Mouse (Mus musculus): Measurements from ENCODE around the gene Diexf.

The Diexf gene

DNA sequence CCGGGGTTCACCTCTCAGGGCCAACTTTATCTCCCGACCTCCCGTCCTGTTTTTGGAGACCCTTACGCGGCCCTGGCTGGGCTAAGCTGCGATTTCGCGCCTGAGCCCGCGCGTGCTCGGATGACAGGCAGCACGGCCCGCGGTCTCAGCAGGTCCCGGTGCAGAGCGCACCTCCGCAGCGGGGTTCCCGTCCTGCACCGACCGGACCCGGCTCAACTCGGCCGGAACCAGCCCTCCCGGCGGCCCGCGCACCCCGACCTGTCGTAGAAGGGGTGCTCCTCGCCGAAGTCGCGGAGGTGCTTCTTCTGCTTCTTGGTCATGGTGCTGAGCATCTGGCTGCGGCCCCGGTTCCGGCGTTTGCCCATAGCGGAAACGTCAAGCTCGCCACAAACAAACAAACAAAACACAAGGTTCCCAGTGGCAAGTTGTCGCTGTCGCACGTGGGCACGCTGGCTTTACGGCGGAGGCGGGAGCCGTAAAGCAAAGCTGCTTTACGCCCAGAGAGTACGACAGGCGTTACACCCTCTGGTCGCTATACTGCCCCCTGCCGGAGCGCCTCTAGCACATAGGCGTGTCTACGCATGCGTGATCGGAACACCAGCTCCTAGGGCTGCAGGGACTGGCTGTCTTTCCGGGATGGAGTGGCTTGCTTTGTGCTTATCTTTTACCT is at the start of gene Diexf:
Diexf (minus strand) TSS at position 487 of the 670 bp plus-strand sequence.
- peak; percentile 99 for DNase-seq (ENCODE audit: low read depth, low spot score)

DNA sequence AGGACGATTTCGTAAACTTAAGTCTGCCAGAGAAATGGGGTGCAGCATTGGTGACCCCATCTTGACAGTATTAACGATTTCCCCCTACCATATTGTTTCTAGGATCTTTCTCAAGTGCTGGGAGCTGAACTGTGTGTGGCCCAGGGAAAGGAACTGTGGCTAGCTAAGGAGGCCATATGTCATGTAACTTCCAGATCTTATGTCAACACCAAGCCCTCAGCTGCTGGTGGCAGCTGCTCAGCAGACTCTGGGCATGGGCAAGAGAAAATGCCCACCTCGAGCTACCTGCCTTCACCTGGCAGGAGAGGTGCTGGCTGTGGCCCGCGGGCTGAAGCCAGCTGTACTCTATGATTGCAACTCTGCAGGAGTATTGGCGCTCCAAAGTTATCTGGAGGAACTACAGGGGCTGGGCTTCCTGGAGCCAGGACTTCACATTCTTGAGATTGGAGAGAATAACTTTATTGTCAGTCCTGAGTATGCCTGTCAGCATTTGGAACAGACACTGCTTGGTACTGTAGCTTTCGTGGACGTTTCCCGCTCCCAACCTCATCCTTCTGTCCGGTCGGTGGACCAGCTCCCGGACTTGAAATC is 44.2 kb upstream of the Diexf start:
- peak; percentile 29 for DNase-seq (ENCODE audit: low read depth, low spot score)

DNA sequence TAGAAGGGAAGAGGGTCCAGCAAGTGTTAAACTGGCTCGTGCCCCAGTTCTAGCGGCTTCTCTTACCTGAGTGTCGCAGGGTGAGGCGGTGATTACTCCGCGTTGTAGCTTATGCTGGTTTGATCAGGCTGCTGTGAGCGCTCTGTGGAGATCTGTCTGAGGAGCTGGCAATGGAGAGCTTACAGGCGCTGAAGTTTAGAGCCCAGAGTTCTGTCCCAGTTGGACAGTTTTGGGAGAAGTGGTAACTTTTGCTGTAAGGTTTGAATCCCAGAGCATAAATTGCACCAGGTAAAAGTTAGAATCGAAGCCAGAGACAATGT is 43.7 kb upstream of the Diexf start:
- DNase-seq (ENCODE audit: low read depth, low spot score) = no peak

DNA sequence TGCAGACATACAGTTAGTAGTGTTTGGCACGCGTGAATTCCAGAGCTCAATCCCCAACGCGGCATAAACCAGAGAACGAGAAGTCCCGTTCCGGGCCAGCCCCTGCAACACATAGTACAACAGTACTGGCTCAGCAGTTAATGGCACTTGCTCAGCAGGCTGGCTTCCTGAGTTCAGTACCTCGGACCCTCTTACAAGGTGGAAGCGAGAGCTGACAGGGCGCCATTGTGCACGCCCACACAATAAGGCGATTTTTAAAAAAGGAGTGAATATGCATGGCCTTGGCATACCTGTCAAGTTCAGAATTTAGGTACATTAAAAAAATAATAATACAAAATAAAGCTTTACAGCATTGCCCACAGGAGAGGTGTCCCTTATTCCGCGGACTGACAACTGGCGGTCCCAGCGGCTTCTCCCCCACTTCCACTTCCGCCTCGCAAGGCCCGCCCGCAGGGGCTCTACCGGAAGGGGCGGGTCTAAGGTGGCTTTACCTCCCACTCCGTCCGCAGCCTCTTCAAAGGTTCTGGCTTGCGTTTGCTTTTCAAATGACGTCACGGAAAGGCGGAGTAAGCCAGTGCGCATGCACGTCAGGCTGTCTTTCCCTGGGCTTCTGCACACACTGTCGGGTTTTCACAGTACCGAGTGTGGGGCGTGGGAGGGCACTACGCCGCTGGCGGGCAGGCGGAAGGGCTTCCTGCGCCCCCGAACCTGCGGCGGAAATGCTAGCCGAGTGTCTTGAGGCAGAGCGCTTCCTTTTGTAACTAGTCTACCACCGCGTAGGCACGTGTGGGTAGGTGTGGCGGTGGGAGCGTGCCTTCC is 43.1 kb upstream of the Diexf start:
- peak; percentile 99 for DNase-seq (ENCODE audit: low read depth, low spot score)

DNA sequence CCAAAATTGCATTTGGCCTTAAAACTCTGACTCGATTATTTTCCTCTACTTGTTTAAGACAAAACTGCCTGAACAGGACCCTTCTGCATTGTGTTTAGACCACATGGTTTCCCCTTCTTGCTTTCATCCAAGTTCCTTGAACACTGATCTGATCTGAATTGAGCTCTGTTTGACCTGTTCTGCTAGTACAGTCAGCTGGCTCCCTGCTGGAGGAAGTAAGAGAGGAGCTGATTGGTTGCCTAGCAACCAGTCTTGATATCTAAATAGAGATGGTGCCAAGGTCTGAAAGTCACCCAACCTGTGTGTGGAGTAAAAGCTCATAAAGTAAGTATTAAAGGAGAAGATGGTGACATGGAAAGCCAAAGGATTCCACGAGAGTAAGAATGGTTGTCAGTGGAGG is 39.8 kb upstream of the Diexf start:
- no peak for DNase-seq (ENCODE audit: low read depth, low spot score)

DNA sequence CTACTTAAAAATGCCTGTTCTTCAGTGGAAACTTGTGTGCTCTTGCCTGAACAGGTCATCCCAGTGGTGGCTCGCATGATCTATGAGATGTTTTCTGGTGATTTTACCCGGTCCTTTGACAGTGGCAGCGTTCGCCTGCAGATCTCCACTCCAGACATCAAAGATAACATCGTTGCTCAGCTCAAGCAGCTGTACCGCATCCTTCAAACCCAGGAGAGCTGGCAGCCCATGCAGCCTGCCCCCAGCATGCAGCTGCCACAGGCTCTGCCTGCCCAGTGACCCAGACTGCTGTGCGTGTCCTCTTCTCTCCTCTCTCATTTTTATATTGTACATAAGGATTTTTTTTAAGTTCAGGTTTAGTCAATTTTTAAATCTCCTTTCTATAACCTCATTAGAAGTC is 39.2 kb upstream of the Diexf start:
- no peak for DNase-seq (ENCODE audit: low read depth, low spot score)

DNA sequence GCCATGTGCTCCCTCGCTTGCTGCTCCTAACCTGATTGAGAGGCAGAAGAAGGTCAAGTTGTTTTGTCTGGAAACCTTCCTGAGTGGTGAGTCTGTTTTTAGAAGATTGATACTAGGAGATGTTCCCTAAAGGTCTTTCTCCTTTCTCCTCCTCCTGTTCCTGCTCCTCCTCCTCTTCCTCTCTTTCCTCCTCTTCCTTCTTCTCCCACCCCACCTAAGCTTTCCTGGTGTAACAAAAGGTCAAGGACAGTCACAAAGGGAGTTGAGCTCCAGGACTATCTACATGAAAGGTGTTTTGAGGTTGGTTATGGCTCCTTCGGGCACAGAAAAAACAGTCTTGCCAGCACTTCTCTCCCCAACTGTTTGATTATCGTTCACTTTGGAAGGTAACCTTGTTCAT is 37.7 kb upstream of the Diexf start, which contains the start of gene A130010J15Rik:
A130010J15Rik (plus strand) TSS at position 301 of the 400 bp plus-strand sequence.
- no peak for DNase-seq (ENCODE audit: low read depth, low spot score)

DNA sequence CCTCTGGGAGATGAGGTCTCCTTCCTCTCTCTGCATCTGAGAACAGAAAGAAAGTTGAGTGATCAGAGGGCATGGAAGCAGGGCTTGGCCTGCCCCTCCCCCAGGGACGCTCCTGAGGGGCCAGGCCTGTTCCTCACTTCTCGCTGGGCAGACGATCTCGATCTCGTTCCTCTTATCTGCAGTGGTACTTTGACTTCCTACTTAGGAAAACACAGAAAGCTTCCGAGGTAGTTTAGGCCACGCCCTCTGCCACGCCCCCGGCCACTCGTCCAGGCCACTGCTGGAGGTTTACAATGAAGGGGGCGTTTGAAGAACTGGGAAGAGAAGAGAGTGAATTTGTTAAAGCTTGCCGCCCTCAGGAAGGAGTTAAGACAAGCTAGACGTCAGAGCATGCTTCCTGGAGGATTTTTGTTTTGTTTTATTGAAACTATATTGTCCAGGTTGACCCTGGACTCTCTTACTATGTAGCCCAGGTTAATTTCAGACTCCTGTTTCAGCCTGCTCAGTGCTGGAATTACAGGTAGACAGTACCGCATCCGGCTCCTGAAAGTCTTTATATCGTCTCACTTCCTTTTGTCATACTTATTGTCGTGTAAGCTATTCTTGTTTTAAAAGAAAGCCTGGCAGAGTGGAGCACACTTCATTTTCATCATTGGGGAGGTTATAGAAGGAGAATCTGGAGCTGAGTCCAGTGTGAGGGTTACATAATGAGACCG is 30.4 kb upstream of the Diexf start:
- peak; percentile 59 for DNase-seq (ENCODE audit: low read depth, low spot score)

DNA sequence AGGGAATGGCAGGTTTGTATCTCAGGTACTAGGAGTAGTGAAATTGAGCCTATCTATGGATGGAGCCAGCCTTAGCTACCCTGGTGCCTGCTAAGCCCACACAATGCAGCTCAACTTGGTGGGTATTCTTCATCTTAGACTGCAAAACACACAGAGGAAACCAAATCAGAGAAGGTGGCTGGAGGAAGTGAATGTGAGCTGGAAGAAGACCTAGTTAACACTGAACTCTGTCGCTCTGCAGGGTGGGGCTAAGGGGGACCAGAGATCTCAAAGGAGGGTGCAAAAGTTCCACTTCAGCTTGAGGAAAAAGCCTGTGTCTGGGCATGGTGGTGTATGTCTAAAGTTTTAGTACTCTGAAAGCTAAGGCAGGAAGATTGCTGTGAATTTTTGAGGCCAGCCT is 29.5 kb upstream of the Diexf start:
- no peak for DNase-seq (ENCODE audit: low read depth, low spot score)

DNA sequence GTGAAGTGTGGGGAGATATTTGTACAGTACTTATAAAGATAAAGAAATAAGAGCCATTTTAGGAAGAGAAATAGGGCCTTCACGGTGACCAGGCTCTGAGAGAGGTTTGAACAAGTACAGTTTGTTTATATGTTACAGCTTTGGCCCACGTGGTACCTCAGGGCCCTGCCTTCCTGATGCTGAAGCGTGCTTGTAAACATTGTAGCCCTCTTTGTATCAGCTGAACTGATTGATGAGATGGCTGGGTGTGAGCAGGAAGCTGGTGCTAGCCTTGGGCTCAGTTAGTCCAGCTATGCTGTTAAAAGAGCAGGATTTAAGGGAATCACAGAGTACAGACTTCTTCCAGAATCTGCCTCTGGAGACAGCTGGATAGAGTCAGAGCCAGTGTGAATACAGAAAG is 29.1 kb upstream of the Diexf start:
- no peak for DNase-seq (ENCODE audit: low read depth, low spot score)

DNA sequence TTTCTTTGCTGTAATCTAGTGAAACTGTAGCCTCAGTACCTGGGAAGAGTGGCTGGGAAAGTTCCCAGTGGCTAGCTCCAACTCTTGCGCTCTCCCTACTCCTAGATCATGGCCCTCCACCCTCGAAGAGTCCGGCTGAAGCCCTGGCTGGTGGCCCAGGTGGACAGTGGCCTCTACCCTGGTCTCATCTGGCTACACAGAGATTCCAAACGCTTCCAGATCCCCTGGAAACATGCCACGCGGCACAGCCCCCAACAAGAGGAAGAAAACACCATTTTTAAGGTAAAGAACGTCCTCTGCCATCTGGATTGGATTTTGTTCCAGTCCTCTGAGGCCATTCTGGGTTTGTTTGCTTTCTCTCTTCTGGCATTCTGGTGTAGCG is 27.0 kb upstream of the Diexf start:
- DNase-seq (ENCODE audit: low read depth, low spot score) = no peak

DNA sequence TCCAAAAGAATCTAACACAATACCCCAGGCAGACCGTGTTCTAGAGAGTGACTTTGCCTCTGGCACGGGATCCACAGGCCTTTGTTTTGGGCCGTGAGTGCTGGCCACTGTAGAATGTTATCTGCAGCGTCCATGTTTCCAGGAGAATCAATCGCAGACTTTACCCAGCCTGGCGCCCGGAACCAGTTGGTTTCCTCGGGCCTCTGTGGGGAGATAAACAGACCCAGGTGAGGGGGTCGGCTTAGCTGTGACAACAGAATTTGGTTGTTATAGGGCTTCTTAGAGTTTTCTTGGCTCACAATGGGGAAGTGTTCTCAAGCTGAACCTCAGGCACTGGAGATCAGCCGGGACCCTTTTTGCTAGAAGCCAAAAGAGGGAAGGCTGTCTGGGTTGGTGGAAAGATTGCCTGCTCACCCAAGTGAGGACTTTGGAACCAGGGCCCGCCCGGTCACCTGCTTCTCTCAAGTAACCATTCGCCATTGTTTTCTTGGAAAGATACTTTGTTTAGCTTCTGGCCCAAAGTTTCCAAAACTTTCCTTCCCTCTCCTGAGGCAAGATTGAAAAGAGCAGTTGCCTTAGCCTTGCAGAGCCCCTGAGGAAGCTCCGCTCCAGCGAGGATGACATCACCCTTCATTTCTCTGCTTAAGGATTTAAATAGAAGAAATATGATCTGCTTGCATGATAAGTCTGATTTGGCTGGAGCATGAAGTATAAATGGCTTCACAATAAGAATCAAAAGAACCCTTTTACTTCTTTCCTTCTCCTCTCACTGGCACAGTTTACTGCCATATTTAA is 26.4 kb upstream of the Diexf start:
- DNase-seq (ENCODE audit: low read depth, low spot score) = peak; percentile 23

DNA sequence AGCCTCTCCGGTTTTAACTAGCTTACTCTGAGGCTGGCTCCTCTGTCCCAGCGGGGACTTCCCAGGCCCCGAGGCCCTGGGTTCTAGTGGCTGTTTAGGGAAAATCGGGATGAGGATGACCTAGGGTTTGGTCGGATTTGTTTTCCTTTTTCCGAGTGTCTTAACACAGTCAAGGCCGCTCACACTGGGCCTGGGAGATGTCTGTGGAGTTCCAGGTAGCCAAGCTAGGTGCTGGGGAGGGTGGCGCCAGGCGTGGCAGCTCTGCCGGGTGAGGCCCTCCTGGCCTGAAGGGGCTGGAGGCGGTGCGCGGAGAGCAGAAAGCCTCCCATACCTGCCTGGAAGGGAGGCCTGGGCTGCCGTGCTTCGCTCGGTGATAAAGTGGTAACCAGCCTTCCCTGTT is 23.5 kb upstream of the Diexf start:
- no peak for DNase-seq (ENCODE audit: low read depth, low spot score)

DNA sequence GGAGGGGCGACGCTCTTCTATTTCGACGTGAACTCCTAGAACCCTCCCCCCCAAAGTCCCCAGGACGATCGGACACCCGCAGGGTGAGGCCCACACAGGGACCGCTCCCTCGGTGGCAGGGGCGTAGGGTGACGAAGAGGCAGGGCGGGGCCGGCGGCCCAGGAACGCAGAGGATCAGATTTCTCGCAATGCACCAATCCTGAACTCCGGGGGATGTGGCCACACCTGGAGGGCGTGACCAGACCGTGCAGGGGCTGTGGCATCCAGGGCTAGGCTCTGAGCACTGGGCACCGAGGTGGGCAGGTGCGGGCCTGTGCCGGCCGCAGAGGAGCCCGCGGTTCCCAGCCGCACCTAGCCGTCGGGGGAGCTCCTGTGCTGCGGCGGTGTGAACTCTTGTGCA is 22.8 kb upstream of the Diexf start, which contains the start of gene Irf6:
Irf6 (plus strand) TSS at position 240 of the 400 bp plus-strand sequence.
- DNase-seq (ENCODE audit: low read depth, low spot score) = no peak

DNA sequence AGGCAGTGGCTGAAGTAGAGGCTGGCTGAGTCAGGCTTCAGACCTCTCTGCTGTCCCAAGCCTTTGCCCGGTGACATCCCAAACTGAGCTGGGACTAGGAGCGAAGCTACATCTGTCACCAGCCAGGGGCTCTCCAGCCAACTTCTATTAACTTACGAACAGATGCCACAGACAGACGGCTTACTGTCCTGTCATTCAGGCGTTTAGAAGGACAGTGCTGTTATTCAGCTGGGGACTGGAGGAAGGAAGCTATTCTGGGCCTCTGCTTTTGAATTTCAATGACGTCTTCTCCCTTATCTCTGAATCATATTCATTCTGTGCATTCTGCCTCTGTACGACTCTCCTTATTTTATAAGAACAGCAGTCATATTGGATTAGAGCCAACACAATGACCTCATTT is 21.1 kb upstream of the Diexf start:
- no peak for DNase-seq (ENCODE audit: low read depth, low spot score)

DNA sequence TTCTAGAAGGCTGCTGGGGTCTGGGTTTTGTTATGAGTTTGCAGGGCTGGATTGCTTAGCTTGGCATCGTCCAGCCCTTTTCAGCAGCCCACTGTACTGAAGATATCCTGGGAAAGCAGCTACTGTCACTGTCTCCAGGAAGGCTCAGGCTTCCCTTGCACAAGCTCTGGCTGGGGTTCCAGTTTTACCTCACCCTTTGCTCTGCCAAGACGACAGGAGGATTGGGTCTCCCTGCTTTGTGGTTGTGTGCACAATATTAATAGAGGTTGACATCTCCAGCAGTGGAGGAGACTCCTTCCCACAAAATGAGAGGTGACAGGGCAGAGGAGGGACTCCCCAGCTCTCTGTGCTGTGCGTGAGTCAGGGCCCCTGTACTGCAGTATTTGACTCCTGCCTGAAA is 19.2 kb upstream of the Diexf start:
- DNase-seq (ENCODE audit: low read depth, low spot score) = no peak

DNA sequence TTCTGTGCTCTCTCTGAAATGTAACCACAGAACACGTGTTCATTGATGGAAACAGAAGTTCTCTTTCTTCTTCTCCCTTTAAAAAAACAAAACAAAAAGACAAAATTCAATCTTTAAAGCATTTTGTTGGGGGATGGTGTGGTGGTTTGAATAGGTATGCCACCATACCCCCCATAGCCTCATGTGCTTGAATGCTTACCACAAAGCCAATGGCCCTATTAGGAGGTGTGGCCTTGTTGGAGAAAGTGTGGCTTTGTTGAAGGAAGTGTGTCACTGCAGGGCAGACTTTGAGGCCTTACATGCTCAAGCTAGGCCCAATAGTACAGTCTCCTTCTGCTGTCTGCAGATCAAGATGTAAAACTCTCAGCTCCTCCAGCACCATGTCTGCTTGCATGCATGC is 16.3 kb upstream of the Diexf start:
- no peak for DNase-seq (ENCODE audit: low read depth, low spot score)

DNA sequence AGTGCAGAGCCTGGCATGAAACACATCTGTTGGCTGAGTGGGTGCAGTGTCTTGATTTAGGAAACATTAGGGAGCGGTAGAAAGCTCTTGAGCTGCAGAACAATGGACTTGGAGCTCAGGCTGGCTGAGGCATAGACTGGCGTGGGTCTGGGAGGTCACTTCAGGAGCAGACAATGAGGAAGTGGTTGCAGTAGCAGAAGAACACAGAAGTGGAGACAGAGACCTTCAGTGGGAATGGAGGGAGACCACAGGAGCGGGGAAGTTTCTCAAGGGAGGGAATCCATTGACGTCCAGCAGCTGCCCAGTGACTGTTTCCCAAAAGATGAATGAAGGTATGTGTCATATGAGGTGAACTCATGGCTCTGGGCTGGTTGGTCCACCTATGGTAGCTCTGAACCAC is 15.0 kb upstream of the Diexf start:
- DNase-seq (ENCODE audit: low read depth, low spot score) = no peak

DNA sequence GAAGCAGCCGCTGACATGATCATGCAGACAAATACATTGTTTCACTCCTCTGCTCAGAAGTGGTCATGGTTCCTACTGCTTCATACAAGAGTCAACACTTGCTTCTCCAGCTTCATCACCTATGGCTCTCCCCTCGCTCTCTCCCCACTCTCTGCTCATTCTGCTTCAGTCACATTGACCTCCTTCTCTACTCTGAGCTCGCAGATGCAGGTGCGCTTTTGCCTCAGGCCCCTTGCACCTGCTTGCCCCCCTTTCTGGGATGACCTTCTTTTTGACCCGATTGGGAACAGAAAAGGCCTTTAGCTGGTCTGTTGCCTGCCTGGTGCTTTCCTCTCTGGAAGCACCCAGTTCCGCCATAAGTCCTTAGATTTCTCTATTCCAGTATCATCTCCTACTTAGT is 14.4 kb upstream of the Diexf start:
- no peak for DNase-seq (ENCODE audit: low read depth, low spot score)

DNA sequence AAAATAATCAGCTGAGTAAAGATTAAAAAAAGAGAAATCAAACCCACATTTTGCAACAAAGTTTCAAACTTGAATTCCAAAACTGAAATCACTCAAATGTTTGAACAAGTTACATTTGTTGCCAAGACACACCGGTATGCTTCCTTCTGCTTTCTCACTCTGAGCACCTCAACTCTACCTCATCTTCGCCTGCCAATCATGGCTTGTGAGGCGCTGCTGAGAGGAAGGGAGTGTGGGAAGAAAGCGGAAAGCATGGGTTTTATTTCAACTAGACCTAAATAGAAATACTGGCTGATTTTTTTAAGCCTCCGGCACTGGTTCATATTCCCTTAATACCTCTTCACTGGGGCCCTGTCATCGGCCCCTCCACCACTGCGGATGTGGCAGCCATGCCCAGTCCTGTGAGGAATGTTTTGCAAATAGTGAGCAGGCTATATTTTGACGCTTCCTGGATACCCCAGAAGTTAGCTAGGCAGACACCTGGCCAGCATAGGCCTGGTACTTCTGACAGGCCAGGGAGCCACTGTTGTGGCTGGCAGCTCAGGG is 12.5 kb upstream of the Diexf start:
- no peak for DNase-seq (ENCODE audit: low read depth, low spot score)

DNA sequence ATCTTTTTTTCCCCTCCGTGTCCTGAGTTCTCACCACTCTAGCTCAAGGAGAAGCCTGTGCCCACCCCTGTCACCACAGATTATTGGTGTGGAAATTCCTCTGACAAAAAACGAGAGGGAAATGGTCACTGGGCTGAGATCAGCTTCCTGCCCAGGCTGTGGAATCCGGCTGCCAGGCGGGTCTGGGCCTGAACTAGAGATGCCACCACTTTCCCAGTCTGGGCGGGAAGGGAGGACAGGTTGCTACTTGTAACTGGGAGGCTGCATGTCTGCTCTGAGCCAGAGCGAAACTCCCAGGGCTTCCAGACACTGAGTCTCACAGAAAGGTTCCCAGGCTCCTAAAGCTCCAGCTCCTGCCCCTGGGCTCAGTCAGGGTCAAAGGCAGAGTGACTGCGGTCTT is 11.0 kb upstream of the Diexf start:
- DNase-seq (ENCODE audit: low read depth, low spot score) = no peak

All from 3T3-L1 (cell line).